Mouse (Mus musculus): ENCODE measurements around the gene Cbfa2t3. TPM values are rescaled to one million over a fixed set of nuclear protein-coding genes. Genes with fewer than 3 reads are reported as not detected.
A peak's percentile ranks its signal among the peaks of the same experiment; 100 is the strongest.

The Cbfa2t3 gene
- polyA plus RNA-seq, 1 experiment from 2014 or later = 5.9 TPM

DNA sequence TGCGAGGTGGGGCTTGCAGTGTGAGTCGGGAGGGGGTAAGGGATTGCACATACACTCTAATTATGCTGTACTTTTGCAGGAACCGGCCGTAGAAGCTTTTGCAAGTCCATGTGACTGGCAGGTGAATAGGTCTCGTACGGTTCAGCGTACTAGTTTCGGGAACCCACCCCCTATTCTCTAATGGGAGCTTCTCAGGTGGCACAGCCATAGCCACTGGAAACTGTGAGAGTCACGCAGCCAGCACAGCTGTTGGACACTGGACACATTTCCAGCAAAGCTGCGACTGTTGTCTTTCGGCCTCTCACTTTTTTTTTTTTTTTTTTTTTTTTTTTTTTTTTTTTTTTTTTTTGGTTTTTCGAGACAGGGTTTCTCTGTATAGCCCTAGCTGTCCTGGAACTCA is 92.1 kb downstream of the Cbfa2t3 start:
- no peaks in the 10 kb centered on the region for H3K9me3 ChIP-seq (ENCODE audit: control insufficient read depth)
- no peak for ATAC-seq
- H3K27ac ChIP-seq (ENCODE audit: low read depth, low read length) = no peak overlapping the region
- H3K4me2 ChIP-seq (replicated peaks; ENCODE audit: low read depth) = no peak overlapping the region
- H3K4me1 ChIP-seq (replicated peaks; ENCODE audit: control insufficient read depth, insufficient read depth, low read length) = peaks cover 6% of the 10 kb centered on the region; the same call in 1 of the 2 replicates
- WGBS = 88% methylated on average over 11 of the region's 12 CpGs
- no peak overlapping the region for H3K4me3 ChIP-seq (ENCODE audit: low read depth, low read length)
- TF ChIP-seq CTCF (IDR thresholded peaks at IDR 0.05; ENCODE audit: low read depth) = no peak
- H3K9ac ChIP-seq (ENCODE audit: low read depth, low read length) = no peak overlapping the region
- H3K27me3 ChIP-seq (replicated peaks; ENCODE audit: control insufficient read depth, insufficient read depth, low read length) = no peaks in the 10 kb centered on the region
- H3K36me3 ChIP-seq (ENCODE audit: control insufficient read depth, insufficient read depth) = peaks cover 10% of the 10 kb centered on the region; the same call in 1 of the 2 replicates

DNA sequence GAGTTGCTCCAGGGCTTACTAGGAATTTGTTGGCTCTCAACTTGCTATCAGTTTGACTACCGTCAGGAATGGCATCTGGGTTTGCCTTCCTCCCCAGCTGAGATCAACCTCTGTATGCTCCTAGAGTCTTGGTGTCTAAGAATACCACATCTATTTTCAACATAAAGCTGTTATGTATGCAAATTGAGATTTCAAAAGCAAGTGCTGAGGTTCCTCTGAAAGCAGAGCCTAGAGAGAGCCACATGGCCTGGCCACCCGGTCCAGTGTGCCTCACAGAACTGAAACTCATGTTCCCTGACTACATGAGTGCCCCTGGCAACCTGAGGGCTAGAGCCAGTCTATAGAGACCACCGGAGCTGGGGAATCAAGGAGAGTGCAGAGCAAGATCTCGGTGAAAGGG is 93.5 kb downstream of the Cbfa2t3 start:
- WGBS = 72% methylated on average over 4 of the region's 4 CpGs
- no peak overlapping the region for H3K4me3 ChIP-seq (ENCODE audit: low read depth, low read length)
- no peaks in the 10 kb centered on the region for H3K27me3 ChIP-seq (replicated peaks; ENCODE audit: control insufficient read depth, insufficient read depth, low read length)
- TF ChIP-seq CTCF (IDR thresholded peaks at IDR 0.05; ENCODE audit: low read depth) = no peak
- H3K27ac ChIP-seq (ENCODE audit: low read depth, low read length) = no peak overlapping the region; the same call in 1 of the 2 replicates
- H3K36me3 ChIP-seq (ENCODE audit: control insufficient read depth, insufficient read depth) = peaks cover 21% of the 10 kb centered on the region
- H3K9ac ChIP-seq (ENCODE audit: low read depth, low read length) = no peak overlapping the region
- peaks cover 6% of the 10 kb centered on the region; the same call in 1 of the 2 replicates for H3K4me1 ChIP-seq (replicated peaks; ENCODE audit: control insufficient read depth, insufficient read depth, low read length)
- H3K4me2 ChIP-seq (replicated peaks; ENCODE audit: low read depth) = no peak overlapping the region
- no peaks in the 10 kb centered on the region for H3K9me3 ChIP-seq (ENCODE audit: control insufficient read depth)
- no peak for ATAC-seq

DNA sequence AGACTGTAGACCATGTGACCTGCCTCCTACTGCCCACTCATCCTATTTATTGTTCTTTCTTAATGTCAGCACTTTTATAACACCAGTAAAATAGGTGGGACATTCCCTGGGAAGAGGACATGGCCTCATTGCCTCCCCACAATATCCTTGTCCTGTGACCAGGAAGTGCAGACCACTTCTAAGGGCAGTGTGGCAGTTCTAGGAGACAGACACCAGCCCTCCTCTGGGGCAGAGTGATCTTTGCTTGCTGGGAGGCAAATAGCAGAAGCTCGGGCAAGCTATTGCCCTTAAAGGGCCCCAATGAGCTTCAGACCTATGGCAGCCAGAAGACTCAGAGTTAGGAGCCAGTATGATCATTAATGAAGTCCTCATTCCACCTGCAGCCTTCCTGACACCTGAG is 94.3 kb downstream of the Cbfa2t3 start:
- Histone ChIP-seq H3K27ac (ENCODE audit: low read depth, low read length) (peak overlapping the region; percentile 50; the same call in 1 of the 2 replicates), H3K9ac (ENCODE audit: low read depth, low read length) (no peak overlapping the region), H3K36me3 (ENCODE audit: control insufficient read depth, insufficient read depth) (peaks cover 28% of the 10 kb centered on the region), H3K4me3 (ENCODE audit: low read depth, low read length) (no peak overlapping the region), H3K4me2 (replicated peaks; ENCODE audit: low read depth) (no peak overlapping the region), H3K4me1 (replicated peaks; ENCODE audit: control insufficient read depth, insufficient read depth, low read length) (peaks cover 6% of the 10 kb centered on the region; the same call in 1 of the 2 replicates), H3K9me3 (ENCODE audit: control insufficient read depth) (no peaks in the 10 kb centered on the region), H3K27me3 (replicated peaks; ENCODE audit: control insufficient read depth, insufficient read depth, low read length) (no peaks in the 10 kb centered on the region)
- TF ChIP-seq CTCF (IDR thresholded peaks at IDR 0.05; ENCODE audit: low read depth) = no peak
- peak; percentile 61 for ATAC-seq
- WGBS = 36% methylated on average over 1 of the region's 1 CpGs

DNA sequence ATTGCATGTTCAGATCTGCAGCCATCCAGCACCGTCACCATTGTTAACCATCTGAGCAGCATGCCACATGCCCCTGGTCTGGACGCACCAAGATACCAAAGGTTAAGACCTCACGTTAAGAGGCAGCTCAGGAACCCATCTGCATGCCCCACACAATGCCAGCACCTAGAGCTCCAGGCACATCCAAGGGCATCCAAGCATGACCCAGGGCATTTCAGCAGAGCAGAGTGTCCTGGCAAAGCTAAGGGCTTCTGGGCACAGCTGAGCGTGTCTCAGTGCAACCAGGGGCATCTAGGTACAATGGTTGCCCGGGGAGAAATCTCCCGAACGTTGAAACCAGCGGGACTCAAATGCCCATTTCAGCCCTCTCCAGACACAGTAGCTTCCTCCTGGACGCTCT is 98.2 kb downstream of the Cbfa2t3 start:
- no peak for ATAC-seq
- H3K4me3 ChIP-seq (ENCODE audit: low read depth, low read length) = no peak overlapping the region
- TF ChIP-seq CTCF (IDR thresholded peaks at IDR 0.05; ENCODE audit: low read depth) = no peak
- no peaks in the 10 kb centered on the region for H3K9me3 ChIP-seq (ENCODE audit: control insufficient read depth)
- 95% methylated on average over 9 of the region's 9 CpGs for WGBS
- no peak overlapping the region for H3K4me2 ChIP-seq (replicated peaks; ENCODE audit: low read depth)
- H3K4me1 ChIP-seq (replicated peaks; ENCODE audit: control insufficient read depth, insufficient read depth, low read length) = 0 out of 2 replicates have a peak, but pooled peaks cover 6% of the 10 kb centered on the region
- no peak overlapping the region for H3K27ac ChIP-seq (ENCODE audit: low read depth, low read length)
- H3K9ac ChIP-seq (ENCODE audit: low read depth, low read length) = no peak overlapping the region
- H3K36me3 ChIP-seq (ENCODE audit: control insufficient read depth, insufficient read depth) = peaks cover 46% of the 10 kb centered on the region
- H3K27me3 ChIP-seq (replicated peaks; ENCODE audit: control insufficient read depth, insufficient read depth, low read length) = no peaks in the 10 kb centered on the region

DNA sequence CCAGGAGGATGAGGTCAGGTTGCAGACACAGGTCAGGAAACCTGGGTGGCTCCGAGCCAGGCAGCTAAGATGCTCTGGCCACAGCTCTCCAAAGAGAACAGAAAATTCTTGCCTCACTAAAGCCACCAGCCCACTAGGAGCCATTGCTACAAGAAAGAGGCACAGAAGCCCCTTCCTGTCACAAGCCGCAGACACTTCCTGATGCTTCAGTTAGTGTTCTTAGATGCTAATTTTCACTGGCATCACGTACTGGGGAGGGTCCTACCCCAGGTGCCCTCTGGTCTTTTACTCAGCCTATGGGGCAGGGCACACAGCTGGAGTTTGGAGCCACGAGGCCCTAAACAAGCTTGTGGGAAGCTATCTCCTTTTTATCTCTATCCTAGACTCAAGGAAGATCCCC is 102.9 kb downstream of the Cbfa2t3 start:
- TF ChIP-seq CTCF (IDR thresholded peaks at IDR 0.05; ENCODE audit: low read depth) = no peak
- H3K36me3 ChIP-seq (ENCODE audit: control insufficient read depth, insufficient read depth) = peaks cover 59% of the 10 kb centered on the region
- no peak overlapping the region for H3K4me3 ChIP-seq (ENCODE audit: low read depth, low read length)
- no peaks in the 10 kb centered on the region for H3K4me1 ChIP-seq (replicated peaks; ENCODE audit: control insufficient read depth, insufficient read depth, low read length)
- no peaks in the 10 kb centered on the region for H3K9me3 ChIP-seq (ENCODE audit: control insufficient read depth)
- H3K27me3 ChIP-seq (replicated peaks; ENCODE audit: control insufficient read depth, insufficient read depth, low read length) = no peaks in the 10 kb centered on the region
- H3K27ac ChIP-seq (ENCODE audit: low read depth, low read length) = no peak overlapping the region
- ATAC-seq = no peak
- H3K4me2 ChIP-seq (replicated peaks; ENCODE audit: low read depth) = no peak overlapping the region
- H3K9ac ChIP-seq (ENCODE audit: low read depth, low read length) = no peak overlapping the region
- 64% methylated on average over 4 of the region's 4 CpGs for WGBS

DNA sequence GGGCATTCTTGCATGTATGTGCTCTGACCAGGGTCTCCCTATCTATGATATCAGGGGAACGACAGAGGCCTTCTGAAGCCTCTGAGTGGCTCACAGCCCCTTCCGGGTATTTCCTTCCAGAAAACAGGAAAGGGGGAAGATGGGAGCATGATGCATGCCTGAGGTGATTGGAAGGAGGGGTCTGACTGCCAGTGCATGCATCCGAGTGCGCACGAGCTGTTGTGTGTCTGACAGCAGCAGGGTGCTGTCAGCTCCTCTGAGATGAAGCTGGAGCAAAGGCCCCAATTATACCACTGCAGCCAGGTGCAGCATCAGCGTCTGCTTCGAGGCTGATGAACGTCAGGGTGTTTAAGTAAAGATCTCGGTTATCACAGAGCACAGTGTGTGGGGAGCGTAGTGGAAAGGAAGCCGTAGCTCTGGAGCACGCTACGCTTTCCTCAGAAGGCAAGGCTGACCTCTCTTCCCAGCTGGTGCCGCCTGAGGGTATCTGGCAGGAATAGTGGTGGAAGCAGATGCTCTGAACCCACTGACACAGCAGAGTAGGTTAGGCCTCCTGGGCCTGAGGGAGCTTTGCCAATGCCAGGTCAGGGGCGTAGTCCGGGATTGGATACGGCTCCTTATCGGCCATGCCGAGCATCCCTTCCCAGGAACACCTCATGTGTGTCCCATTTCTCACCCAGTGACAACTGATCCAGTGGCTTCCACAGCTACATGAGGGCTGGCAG is 105.0 kb downstream of the Cbfa2t3 start:
- no peak for ATAC-seq
- no peak overlapping the region for H3K4me2 ChIP-seq (replicated peaks; ENCODE audit: low read depth)
- TF ChIP-seq CTCF (IDR thresholded peaks at IDR 0.05; ENCODE audit: low read depth) = no peak
- peaks cover 40% of the 10 kb centered on the region; the same call in 1 of the 2 replicates for H3K36me3 ChIP-seq (ENCODE audit: control insufficient read depth, insufficient read depth)
- no peak overlapping the region for H3K4me3 ChIP-seq (ENCODE audit: low read depth, low read length)
- 88% methylated on average over 19 of the region's 19 CpGs for WGBS
- no peak overlapping the region for H3K9ac ChIP-seq (ENCODE audit: low read depth, low read length)
- H3K9me3 ChIP-seq (ENCODE audit: control insufficient read depth) = no peaks in the 10 kb centered on the region
- no peaks in the 10 kb centered on the region for H3K4me1 ChIP-seq (replicated peaks; ENCODE audit: control insufficient read depth, insufficient read depth, low read length)
- no peak overlapping the region for H3K27ac ChIP-seq (ENCODE audit: low read depth, low read length)
- no peaks in the 10 kb centered on the region for H3K27me3 ChIP-seq (replicated peaks; ENCODE audit: control insufficient read depth, insufficient read depth, low read length)
